Mouse (Mus musculus): ENCODE measurements at regions not wholly inside any gene's neighbourhood (a gene's known extent, or its start where the extent isn't known, plus 50 kb on each side); places are given as distances from the start of the nearest gene placed in this dataset.

GRCm38 (mm10) chr14:99788185-99788584 is 489.7 kb downstream of the Klf5 start:
- no peak for ATAC-seq (ENCODE audit: poor library complexity, severe bottlenecking)

GRCm38 (mm10) chr14:99796293-99796692 is 488.2 kb downstream of the Klf12 start:
- no peak for ATAC-seq (ENCODE audit: poor library complexity, severe bottlenecking)

- no peak for ATAC-seq (ENCODE audit: poor library complexity, severe bottlenecking)
Measured at GRCm38 (mm10) chr14:99806052-99806451, 478.4 kb downstream of the Klf12 start.

GRCm38 (mm10) chr14:99806599-99806998 is 477.9 kb downstream of the Klf12 start:
- no peak for ATAC-seq (ENCODE audit: poor library complexity, severe bottlenecking)

GRCm38 (mm10) chr14:99812741-99813485 is 471.6 kb downstream of the Klf12 start:
- no peak for ATAC-seq (ENCODE audit: poor library complexity, severe bottlenecking)
